Mouse (Mus musculus) G1E (cell line): ENCODE data around the gene Kctd6.

Source experiments
- CTCF ChIP-seq: IDR thresholded peaks from 2 replicates; pipeline ENCODE4 v1.5.1; 2012; ENCODE audit warnings: low read depth, low read length, inconsistent platforms, mixed read lengths
- GATA1 ChIP-seq: IDR thresholded peaks from 2 replicates; pipeline ENCODE4 v1.6.1; 2012; ENCODE audit warnings: borderline replicate concordance, low read length, inconsistent platforms, mixed read lengths
- GATA2 ChIP-seq: IDR thresholded peaks from 2 replicates; pipeline ENCODE4 v1.6.1; 2012; ENCODE audit warnings: low read depth, low read length, inconsistent platforms, borderline replicate concordance
- POLR2AphosphoS5 ChIP-seq: IDR thresholded peaks from 2 replicates; pipeline ENCODE4 v1.6.1; 2012; ENCODE audit warnings: low read depth, low read length, inconsistent platforms; ENCODE audit not compliant: insufficient replicate concordance
- TAL1 ChIP-seq: conservative IDR thresholded peaks from 2 replicates; pipeline ENCODE4 v1.6.1; 2012; ENCODE audit warnings: low read depth, low read length, inconsistent platforms, mixed read lengths

DNA sequence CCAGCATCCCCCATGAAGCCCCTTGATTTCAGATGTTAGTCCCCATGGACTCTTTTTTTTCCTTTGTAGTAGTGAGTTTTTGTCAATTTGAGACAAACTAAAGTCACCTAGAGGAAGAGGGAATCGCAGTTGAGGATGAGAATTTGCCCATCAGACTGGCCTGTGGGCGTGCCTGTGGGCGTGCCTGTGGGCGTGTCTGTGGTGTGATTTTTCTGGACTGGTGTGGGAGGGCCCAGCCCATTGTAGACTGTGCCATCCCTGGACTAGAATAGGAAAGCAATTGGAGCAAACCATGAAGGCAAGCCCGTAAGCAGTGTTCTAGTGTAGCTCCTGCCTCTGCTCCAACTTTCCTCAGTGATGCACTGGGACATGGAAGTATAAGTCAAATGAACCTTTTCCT lies 37.7 kb upstream of the Kctd6 start:
- TF ChIP-seq CTCF (no peak), GATA2 (no peak), GATA1 (no peak), POLR2AphosphoS5 (no peak), TAL1 (no peak)
